Mouse (Mus musculus): ENCODE data around the gene Supt4a.

The Supt4a gene

DNA sequence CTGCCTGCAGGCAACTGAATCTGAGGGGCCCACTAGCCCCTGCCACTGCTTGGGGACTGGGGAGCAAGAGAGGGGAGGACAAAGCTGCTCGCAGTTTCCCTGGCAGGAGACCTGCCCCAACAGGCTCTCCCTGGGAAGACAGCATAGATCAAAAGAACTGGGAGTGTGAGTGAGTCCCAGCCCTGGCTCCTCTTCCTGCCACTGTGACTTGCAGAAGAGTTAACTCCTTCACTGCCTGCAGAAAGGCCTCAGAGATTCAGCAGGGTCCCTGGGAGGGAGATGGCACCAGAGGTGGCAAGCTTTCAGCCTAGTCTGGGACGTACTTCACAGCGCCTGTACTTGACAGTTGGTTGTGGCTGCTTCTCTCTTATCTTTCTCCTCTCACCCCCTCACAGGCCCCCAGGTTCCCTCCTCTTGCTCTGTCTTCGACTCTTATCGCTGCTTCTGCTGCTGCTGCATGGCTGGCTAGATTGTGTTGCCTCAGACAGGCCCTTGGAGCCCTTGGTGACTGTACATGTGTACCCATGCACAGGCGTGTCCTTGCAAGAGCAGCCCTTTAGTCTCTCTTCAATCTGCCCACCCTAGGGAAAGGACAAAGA is 11.3 kb upstream of the Supt4a start:
- DNase-seq: peak; percentile 31

DNA sequence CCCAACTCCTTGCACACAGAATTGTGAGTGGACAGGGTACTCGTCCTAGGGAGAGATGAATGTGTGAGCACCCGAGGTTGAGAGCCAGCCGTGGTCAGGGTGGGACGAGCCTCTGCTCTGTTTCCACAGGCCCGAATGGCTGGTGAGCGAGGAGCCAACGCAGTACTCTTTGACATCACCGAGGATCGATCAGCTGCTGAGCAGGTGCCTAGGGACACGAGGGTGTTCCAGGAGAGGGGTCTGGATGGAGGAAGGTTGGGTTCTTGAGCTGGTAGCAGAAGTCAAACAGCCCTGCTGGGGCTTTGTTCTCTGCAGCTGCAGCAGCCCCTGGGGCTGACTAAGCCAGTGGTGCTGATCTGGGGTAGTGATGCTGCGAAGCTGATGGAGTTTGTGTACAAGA is 10.3 kb upstream of the Supt4a start:
- no peak for DNase-seq

DNA sequence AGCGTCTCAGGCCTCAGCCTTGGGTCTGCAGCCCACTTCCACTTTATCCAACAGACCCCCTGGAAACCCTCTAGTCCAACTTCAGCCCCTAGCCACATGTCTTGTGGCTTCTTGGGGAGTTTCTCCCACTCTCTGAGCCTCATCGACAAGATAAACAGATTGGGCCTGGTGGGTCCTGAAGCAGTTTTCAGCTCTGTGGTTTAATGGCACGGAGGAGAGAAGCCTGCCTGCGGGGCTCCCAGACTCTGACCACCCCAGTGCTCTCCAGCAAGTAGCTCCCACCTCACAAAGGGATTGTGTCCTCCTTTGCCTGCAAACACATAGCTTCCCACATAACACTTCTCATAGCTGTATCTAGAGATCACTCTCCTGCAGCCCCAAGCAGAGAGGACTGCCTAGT is 9.9 kb upstream of the Supt4a start:
- DNase-seq: no peak

DNA sequence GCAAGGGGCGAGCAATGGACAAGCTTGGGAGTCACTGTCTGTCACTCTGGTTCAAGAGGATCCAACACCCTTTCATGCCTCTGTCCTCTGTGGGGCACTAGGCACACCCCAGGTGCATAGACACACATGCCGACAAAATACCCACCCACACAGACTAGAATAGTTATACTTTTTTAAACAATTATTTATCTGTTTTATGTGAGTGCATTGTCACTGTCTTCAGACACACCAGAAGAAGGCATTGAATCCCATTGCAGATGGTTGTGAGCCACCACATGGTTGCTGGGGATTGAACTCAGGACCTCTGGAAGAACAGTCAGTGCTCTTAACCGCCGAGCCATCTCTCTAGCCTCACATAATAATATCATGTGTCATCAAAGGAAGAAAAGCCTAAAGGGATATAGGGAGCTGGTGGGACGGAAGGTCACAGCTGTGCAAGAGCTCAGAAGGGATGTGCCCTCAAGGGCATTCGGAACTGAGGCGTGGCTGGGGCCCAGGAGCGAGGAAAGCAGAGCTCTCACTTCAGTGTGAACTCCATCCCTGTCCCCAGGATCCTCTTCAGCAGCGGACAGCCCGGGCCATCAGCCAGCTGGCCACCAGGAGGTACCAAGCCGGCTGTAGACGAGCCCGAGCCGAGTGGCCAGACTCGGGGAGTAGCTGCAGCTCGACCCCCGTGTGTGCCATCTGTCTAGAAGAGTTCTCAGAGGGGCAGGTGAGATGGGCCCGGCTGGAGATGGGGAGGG is 8.3 kb upstream of the Supt4a start:
- no peak for DNase-seq

DNA sequence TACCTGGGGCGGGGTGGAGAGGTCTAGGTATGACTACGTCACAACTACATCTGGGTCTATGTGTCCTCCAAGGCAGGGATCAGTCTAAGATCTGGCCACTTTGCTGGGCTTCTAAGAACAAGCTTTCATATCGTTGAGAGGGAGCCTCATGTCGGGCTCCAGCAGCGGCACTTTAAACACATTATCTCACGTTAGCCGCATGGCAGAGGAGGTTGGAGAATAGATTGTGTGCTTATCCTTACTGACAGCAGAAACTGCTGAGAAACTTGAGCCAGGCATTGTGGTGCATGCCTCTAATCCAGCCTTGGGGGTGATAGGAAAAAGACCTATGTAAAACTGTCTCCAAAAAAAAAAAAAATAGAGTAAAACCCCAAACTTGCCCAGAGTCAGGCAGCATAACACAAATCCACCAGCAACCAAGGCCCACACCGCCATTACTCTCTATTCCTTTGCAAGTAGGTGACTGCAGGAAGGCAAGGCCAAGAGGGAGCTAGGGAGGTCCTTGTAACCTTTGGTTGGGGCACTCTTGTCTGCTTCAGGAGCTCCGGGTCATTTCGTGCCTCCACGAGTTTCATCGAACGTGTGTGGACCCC is 7.7 kb upstream of the Supt4a start:
- no peak for DNase-seq

DNA sequence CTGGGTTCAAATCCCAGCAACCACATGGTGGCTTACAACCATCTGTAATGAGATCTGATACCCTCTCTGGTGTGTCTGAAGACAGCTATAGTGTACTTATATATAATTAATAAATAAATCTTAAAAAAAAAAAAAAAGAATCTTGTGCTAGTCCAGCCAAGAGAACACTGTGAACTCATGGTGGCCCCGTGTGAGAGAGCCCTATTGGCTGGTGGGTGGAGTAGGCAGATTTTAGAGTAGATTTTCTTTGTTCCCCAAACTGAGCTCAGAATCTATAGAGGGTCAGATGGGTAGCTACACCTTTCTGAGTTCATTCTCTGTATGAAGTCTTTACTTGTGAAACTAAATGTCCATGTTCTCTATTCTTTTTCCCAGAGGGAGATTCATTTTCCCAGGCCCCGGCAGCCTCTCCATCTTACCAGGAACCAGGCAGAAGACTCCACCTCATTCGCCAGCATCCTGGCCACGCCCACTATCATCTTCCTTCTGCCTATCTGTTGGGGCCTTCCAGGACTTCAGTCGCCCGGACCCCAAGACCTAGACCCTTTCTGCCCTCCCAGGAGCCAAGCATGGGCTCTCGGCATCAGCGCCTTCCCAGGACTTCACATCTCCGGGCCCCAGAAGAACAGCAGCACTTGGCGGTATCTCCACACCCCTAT is 6.6 kb upstream of the Supt4a start:
- no peak for DNase-seq

DNA sequence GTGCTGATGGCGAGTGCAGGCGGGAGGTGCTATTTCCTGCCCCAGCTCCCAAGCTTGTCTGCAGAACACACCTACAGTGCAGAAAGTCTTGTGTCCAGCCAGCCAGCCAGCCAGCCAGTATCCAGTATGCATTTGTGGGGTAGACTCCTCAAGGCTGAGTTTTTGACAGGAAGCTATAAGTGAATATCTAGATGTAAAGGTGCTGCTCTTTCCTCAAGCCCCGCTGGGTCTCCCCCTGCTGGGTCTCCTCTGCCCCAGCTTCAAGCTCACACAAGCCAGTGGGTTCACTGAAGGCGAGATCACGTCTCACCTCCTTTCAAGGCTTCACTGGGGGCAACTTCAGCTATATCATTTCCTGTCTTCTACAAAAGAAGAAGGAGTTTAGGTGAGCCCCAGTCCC is 3.0 kb upstream of the Supt4a start:
- DNase-seq: no peak

DNA sequence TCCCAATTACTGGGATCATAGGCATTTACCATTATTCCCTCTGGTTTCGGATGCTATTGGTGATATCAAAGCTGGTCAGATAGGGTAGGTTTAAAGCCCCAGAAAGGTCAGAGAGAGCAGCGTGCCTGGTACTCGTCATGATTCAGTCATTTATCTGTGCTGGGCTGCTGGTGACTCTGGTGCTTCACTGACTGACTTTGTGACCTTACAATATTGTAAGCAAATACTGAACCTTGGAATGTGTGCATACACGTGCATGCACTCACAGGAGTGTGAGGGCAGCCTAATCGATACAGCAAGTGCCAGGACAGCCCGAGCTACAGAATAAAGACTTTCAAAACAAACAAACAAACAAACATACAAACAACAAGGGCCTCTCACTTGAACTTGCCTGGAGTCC is 1.7 kb upstream of the Supt4a start:
- DNase-seq: no peak

DNA sequence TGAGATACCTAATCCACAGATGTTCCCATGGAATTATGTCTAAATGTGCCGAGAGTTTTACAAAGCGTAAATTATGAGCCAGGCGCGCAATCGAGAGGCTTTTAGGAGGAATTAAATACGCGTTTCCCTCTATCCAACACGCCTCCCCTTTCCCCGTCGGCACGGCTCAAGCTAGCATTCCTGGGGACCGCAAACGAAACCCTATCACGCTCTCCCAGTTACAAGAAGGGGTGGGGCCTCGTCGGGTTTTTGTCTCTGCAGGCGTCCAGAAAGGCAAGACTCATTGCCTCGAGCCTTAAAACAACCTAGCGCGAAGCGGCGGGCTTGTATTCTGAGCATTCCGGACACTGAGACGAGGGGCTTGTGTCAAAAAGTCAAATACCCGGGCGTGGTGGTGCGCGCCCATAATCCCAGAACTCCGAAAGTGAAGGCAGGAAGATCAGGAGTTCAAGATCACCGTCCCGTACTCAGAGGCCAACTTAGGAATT is 661 bp upstream of the Supt4a start:
- DNase-seq: peak; percentile 81

DNA sequence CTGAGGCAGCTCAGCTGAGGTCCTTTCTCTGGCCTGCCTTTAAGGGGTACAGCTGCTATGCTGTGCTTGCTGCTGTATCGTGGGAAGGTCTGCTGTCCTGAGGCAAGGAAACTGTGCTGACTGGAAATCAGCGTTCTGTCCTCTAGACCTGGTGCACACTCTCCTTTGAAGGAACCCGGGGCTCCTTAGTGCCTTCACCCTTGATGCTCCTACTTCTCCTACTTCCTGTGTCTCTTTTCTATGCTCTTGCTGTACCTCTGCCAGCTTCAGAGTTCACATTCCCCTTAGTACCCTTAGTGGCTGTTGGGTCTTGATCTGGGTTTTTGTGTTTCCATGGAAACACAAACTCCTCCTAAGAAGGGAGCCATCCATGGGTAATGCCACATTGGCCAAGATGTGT is 6.3 kb downstream of the Supt4a start:
- DNase-seq: no peak

DNA sequence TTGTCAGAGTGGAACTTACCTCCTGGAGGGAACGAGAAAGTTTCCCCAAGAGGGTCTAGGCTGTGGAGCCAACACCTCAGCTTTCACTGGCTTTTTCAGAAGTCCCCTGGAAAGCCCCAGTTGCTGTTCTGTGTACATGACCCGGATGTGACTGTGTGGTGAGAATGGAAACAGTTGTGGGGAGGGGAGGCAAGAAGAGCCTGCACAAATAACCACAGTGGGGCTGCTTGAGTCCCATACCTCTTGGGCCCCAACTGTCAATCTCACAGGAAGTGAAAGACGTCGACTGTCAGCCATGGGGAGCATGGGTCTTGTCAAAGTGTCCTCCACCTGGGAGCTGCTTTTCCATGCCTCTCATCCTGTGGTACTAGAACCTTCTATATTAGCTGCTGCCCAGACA is 7.6 kb downstream of the Supt4a start:
- DNase-seq: no peak

DNA sequence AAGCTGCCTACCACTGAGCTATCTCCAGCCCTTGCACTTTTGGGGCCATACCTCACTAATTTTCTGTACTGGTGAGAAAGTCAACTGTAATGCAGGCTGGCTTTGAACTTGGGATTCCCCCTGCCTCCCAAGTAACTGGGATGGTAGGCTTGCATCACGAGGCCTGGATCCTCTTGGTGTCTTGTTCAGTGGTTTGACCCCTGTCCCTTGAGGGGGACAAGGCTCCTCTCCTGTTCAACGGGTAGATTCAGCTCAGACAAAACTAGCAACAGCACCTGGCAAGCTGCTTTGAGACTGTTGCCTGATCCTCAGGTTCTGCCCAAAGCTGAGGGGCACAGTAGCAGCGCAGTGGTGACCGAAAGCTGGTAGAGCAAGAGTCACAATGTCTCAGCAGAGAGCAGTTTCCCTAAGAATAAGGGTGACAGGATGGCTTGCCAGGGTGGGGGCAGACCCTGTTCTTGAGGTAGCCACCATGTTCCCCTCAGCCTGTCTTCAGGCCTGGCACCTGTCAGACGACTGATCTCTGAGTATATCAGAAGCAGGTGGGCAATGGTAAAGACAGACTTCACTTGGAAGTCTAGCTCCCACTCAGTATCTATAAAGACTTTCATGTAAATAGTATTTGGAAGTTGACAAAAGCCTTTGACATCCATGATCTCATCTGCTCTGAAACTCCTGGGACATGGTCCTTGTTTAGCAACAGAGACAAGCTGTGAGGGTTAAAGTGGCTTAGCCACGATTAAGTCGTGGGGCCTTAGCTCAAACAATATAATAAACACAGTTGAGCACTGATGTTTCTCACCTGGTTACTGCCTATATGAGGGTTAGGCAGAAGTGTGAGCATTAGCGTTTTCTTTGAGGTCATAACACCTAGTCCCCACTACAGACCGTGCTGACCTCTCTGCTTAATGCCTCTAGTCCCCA is 8.5 kb downstream of the Supt4a start:
- DNase-seq: no peak

DNA sequence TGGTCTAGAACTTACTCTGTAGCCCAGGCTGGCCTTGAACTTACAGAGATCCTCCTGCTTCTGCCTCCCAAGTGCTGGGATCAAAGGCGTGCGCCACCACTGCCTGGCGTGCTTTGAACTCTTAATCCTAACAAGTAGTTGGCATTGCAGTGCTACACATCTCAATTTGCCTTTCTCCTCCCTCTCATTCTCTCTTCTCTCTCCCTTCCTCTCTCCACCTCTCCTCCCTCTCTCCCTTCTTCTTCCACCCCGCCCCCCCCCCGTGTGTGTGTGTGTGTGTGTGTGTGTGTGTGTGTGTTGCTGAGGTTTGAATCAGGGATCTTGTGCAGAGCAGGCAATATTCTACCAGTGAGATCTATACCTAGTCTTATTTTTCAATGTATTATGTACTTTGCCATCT is 10.0 kb downstream of the Supt4a start:
- no peak for DNase-seq

DNA sequence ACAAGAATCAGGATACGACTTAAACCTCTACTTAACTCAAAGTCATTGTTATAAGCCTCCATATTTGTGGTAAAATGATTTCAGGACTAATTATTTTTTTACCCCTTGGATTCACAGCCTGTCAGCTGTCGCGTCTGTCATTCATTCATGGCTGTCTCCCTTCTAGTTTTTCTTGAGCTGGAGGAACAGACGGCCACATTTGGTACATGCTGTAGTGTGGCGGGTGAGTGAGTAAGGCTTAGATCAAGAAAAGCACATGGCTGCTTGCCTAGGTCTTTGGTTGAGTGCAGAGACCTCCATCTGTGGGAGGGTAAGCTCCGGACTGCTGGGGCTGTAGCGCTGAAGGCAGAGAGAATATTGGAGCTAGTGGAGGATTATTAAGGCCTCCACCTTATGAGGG is 10.4 kb downstream of the Supt4a start:
- no peak for DNase-seq

DNA sequence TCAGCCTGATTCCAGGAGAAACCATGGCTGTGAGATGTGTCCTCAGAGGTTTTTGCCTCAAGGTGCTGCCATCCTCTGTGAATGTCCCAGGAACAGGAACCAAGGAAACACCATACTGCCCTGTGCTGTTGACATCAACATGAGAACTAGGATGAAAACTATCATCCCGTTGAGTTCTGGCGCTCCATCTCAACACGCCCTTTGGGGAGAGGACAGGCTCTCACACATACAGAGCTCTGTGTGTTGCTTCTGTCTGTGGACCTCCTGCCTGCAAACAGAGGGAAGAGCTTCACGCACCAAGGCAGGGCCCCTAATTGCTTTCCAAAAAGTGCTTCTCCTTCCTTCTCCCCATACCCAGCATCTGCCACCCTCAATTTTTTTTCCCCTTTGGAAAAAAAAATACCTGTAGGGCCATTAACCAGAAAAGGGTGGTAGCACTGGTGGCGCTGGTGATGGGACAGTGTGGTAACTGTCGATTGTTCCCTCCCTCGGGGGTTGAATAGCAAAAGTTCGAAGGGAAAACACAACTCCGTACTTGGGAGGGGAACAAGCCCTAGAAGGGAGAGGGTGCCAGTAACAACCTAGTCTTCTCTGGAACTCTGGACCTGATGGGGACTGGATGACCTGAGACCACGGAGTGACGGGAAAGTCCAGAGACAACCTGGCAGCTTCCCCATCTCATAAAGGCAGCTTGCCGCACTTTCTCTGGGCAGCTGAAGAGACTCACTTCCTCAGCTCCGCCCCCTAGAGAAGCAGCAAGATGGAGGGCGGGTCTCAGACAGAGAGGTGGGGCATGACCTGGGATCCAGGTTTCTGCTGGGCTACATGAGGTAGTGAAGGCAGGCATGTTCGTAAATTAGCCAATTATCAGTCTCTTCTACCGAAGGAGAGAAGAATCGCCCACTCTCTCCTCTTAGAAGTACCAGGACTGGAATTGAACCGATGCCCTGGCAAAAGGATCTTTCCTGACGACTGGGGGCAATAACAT is 11.1 kb downstream of the Supt4a start:
- DNase-seq: peak; percentile 67

DNA sequence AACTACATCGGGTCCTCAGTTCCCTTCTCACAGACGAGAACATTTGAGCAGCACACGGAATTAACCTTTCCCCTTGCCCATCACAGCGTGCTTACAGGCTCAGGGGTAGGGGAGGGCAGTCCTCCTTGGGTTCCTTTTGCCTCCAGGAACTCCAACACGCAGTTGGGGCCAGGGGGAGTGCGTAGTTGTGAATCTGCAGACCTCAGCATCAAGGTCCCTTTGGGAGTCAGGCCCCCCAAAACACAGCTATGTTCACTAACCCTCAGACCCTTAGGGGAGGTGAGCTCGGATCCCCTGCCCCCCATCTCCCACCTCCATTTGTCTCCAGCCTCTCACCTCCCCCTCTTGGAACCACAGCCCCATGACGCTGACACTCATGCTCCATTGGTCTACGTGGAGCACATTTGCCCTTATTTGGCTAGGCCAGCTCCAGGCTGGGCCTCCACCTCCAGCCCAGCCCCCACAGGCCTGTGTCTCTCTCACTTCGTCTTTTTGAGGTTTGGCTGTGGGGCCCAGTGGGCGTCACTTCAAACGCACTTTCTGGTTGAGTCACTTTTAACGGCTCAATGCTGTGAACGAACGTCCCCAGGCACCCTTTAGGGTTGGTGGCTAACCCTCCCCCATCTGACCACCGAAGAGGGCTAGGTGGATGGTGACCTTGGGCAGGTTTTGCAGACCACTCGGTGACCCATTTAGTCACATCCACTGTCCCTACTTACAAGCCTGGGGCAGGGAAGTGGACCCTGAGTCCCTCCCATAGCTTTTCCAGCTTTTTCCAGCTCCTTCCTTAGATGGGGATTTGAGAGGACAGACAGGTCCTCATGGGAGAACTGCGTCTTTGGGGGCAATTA is 12.1 kb downstream of the Supt4a start:
- peak; percentile 81 for DNase-seq

DNA sequence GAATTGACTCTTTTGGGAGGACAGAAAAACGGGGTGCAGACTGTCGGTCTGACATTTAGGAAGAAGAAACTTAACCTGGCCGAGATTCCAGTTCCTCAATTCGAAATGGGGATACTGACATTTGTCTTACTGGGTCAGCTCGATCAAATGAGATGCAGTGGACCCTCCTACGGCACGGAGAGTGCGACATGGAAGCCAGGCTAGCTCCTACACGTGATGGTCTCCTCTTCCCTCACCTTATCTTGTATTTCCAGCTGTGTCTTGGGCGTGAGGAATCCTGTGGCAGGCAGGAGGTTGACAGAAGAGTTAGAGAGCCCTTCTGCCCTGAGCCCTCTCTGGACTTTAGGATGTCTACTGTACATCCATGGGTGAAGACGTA is 12.7 kb downstream of the Supt4a start:
- DNase-seq: no peak

DNA sequence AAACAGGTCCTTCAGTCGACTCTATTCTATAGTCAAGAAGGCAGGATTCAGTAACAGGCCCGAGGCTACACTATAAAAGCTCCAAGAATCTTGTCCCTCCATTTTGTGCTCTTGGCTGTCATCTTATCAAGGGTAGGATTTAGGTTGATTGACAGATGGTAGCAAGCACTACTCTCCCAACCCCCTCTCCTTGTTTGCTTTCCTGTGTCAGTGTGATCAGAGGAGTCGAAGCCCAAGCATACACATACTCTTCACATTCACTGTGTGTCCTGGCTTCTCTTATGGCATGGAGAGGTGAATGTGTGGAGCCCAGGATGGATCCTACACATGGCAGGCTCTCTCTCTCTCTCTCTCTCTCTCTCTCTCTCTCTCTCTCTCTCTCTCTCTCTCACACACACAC is 13.2 kb downstream of the Supt4a start:
- no peak for DNase-seq

DNA sequence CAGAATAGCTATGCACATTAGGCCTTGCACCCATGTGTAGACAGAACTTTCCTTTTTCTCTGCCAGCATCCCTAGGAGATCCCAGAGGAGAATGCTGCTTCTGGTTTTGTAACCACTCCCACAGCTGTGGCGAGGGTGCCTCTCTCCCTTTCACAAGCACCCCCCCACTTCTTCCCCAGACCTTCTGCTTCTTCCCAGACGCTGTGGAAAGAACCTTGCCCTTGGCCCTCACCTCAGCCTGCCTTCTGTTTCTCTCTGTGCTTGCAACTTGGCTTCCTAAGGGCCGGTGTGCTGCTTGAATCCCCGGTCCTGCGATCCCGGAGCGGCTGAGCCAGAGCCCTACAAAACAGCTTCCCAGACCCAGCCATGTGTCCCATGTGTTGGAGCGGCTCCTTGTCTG is 13.7 kb downstream of the Supt4a start:
- DNase-seq: no peak

DNA sequence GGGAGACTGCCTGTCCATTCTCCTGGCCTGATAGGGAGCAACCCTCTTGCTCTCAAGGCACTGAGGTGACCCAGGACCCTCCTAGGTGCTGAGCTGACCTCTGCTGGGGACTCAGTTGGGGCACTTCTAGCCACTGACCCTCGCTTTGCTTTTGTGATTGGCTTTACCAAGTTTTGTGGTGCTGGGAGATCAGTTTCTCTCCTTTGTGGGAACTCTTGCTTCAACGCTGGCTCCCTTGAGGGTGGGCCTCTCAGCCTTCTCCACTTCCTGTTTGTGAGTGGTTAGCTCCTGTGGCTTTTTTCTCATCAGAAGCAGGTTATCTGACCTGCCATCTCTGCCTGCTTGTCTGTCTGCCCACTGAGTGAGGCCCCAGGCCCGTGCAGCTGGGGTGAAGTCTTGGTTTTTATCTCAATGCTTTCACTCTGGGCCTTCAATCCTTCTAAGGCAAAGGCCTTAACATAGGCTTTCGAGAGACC is 14.2 kb downstream of the Supt4a start:
- peak; percentile 27 for DNase-seq

Data from lung, postnatal 10 days (tissue).